Mouse (Mus musculus): ENCODE measurements around the gene Trmo.

GRCm38 (mm10) chr4:46339026-46339425 is 50.2 kb downstream of the Trmo start:
- TF ChIP-seq MAX (IDR thresholded peaks at IDR 0.05): no peak
- TF ChIP-seq CTCF (IDR thresholded peaks at IDR 0.05; ENCODE audit: control insufficient read depth, insufficient read depth, insufficient read length): no peak
